Mouse (Mus musculus): ENCODE data around the gene a. TPM values are rescaled to one million over a fixed set of nuclear protein-coding genes. Genes with fewer than 3 reads are reported as not detected.

The a gene
- total and polyA plus RNA-seq, 2 experiments from 2014 or later: 0.85 TPM; not detected in 1

DNA sequence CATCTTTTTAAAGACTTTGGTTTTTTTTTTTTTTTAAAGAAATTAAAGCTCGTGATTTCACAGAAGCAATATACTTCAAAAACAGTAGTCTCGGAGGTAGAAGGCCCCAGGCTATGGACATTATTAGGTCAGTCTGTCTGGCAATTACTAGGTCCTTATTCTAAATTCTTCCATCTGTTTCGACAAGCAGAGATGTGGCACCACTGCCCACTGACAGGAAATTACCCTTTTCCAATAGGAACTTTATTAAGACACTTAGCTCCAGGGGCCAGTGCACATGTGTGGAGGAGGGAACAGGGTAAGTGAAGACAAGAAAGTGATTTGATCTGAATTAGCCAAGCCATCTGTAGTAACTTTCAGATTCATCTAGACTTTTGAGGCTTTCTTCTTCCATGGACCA, 263.5 kb downstream of the a start:
- H3K27me3 ChIP-seq (ENCODE audit: insufficient read depth, low read length): no peaks in the 10 kb centered on the region
- TF ChIP-seq CTCF (IDR thresholded peaks at IDR 0.05; ENCODE audit: low read depth): no peak
- H3K4me2 ChIP-seq (ENCODE audit: low read depth, low read length): no peak overlapping the region
- no peak overlapping the region for H3K9ac ChIP-seq (replicated peaks; ENCODE audit: low read length)
- ATAC-seq (no peak), DNase-seq (ENCODE audit: low spot score) (no peak)
- no peak overlapping the region for H3K27ac ChIP-seq
- no peaks in the 10 kb centered on the region for H3K36me3 ChIP-seq (ENCODE audit: insufficient read depth, low read length)
- no peak overlapping the region for H3K4me3 ChIP-seq (ENCODE audit: low read length)
- no peaks in the 10 kb centered on the region for H3K9me3 ChIP-seq (ENCODE audit: low read length)
- WGBS: 87% methylated on average over 3 of the region's 3 CpGs
- H3K4me1 ChIP-seq (ENCODE audit: insufficient read depth, low read length): peaks cover 5% of the 10 kb centered on the region

DNA sequence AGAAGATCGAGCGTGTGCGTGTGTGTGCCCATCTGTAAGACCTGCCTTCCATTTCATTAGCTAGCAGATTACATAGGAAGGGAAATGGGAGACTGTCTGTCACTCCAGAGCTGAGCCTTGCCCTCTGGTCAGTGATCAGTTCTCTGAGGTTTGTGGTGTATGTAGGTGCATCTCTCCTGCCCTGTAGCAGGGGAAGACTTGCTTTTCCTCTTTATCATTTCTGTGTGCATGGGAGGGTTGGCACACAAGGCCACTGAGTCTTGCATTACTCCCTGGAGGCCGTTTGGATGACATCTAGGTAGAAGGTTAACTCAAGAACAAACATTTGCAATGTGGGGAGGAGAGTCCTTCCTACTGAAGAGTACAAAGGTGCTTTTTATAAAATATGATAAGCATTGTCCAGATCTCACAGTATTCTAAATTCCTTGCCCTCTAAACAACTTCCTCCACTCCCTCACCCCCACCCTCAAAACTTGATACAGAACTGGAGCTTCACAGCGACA, 264.9 kb downstream of the a start:
- H3K36me3 ChIP-seq (ENCODE audit: insufficient read depth, low read length): peaks cover 4% of the 10 kb centered on the region; the same call in 1 of the 2 replicates
- TF ChIP-seq CTCF (IDR thresholded peaks at IDR 0.05; ENCODE audit: low read depth): no peak
- DNase-seq (ENCODE audit: low spot score) (no peak), ATAC-seq (no peak)
- no peak overlapping the region for H3K4me2 ChIP-seq (ENCODE audit: low read depth, low read length)
- no peak overlapping the region for H3K4me3 ChIP-seq (ENCODE audit: low read length)
- no peaks in the 10 kb centered on the region for H3K27me3 ChIP-seq (ENCODE audit: insufficient read depth, low read length)
- H3K27ac ChIP-seq: no peak overlapping the region
- H3K9ac ChIP-seq (replicated peaks; ENCODE audit: low read length): no peak overlapping the region
- WGBS: 78% methylated on average over 5 of the region's 5 CpGs
- no peaks in the 10 kb centered on the region for H3K4me1 ChIP-seq (ENCODE audit: insufficient read depth, low read length)
- no peaks in the 10 kb centered on the region for H3K9me3 ChIP-seq (ENCODE audit: low read length)

DNA sequence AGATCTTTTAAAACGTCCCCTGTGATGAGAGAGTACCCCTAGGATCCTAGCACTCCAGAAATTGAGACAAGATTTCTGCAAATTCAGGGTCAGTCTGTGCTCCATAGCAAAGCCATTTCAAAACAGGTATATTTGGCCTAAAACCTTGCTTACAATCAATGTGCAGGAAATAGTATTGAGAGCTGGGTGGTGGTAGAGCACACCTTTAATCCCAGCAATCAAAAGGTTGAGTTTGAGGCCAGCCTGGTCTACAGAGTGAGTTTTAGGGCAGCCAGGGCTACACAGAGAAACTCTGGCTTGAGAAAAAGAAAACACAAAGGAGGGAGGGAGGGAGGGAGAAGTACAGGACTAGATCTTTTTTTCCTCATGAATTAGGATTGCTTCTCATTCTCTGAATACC, 266.2 kb downstream of the a start:
- H3K27ac ChIP-seq: no peak overlapping the region
- ATAC-seq (no peak), DNase-seq (ENCODE audit: low spot score) (no peak)
- H3K9me3 ChIP-seq (ENCODE audit: low read length): no peaks in the 10 kb centered on the region
- H3K4me2 ChIP-seq (ENCODE audit: low read depth, low read length): no peak overlapping the region
- no peak overlapping the region for H3K4me3 ChIP-seq (ENCODE audit: low read length)
- H3K9ac ChIP-seq (replicated peaks; ENCODE audit: low read length): no peak overlapping the region
- 76% methylated on average over 1 of the region's 1 CpGs for WGBS
- H3K36me3 ChIP-seq (ENCODE audit: insufficient read depth, low read length): peaks cover 8% of the 10 kb centered on the region; the same call in 1 of the 2 replicates
- no peaks in the 10 kb centered on the region for H3K4me1 ChIP-seq (ENCODE audit: insufficient read depth, low read length)
- no peaks in the 10 kb centered on the region for H3K27me3 ChIP-seq (ENCODE audit: insufficient read depth, low read length)
- no peak for TF ChIP-seq CTCF (IDR thresholded peaks at IDR 0.05; ENCODE audit: low read depth)

DNA sequence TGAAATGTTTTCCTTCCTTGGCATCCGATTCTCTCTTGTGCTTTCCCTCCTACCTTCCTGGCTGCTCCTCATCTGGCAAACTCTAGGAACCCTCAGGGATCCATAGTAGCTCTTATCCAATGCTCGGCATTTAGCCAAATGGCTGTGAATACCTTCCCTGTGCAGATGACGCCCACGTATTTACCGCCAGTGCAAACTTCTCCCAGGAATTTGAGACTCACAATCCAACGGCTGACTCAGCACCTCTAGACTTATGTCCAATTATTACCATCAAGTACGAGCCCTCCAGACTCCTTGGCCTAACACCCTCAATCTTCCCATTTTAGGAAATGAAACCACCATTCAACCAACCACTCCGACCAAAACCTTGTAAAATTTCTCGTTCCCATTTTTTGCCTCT, 279.8 kb downstream of the a start:
- no peak for DNase-seq (ENCODE audit: low spot score)
- Histone ChIP-seq H3K36me3 (ENCODE audit: insufficient read depth, low read length) (peaks cover 9% of the 10 kb centered on the region; the same call in 1 of the 2 replicates), H3K27ac (no peak overlapping the region), H3K9ac (replicated peaks; ENCODE audit: low read length) (no peak overlapping the region), H3K4me2 (ENCODE audit: low read depth, low read length) (no peak overlapping the region), H3K27me3 (ENCODE audit: insufficient read depth, low read length) (no peaks in the 10 kb centered on the region), H3K9me3 (ENCODE audit: low read length) (no peaks in the 10 kb centered on the region), H3K4me3 (ENCODE audit: low read length) (no peak overlapping the region), H3K4me1 (ENCODE audit: insufficient read depth, low read length) (0 out of 2 replicates have a peak, but pooled peaks cover 8% of the 10 kb centered on the region)
- no peak for ATAC-seq
- no peak for TF ChIP-seq CTCF (IDR thresholded peaks at IDR 0.05; ENCODE audit: low read depth)
- WGBS: 81% methylated on average over 9 of the region's 9 CpGs

DNA sequence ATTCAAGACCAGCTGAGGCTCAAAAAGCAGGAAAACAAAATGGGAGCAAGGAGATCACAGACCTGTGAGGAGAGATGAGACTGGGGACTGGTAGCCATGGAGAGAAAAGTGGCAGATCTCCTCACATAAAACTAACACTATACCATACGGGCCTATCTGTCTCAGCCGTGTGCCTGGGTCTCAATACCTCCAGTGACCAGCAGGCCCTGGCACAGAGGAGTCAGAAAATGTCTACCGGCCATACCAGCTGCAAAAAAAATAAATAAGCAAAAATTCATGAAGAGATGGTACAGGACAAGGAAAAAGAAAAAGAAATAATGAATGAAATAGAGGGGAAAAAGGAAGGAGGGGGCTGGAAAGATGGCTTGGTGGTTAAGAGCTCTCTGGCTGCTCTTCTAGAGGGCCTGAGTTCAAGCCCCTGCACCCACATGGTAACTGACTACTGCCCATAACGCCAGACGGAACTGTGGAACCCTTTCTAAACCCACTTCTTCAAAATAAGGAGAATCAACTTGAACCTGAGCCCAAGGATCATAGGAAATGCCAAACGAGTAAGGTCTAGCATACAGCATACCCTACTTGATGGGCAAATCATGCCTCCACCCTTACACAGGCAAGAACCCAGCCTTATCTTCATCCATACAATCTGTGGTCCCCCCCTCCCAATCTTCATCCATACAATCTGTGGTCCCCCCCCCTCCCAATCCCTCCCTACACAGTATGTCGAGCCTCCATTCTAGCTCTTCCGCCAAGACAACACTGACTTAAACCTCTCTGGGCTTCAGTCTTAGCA, 281.3 kb downstream of the a start:
- Histone ChIP-seq H3K4me1 (ENCODE audit: insufficient read depth, low read length) (0 out of 2 replicates have a peak, but pooled peaks cover 8% of the 10 kb centered on the region), H3K27ac (no peak overlapping the region), H3K4me2 (ENCODE audit: low read depth, low read length) (peak overlapping the region; percentile 65; the same call in 1 of the 2 replicates), H3K36me3 (ENCODE audit: insufficient read depth, low read length) (peaks cover 9% of the 10 kb centered on the region; the same call in 1 of the 2 replicates), H3K9ac (replicated peaks; ENCODE audit: low read length) (no peak overlapping the region), H3K27me3 (ENCODE audit: insufficient read depth, low read length) (no peaks in the 10 kb centered on the region), H3K4me3 (ENCODE audit: low read length) (no peak overlapping the region), H3K9me3 (ENCODE audit: low read length) (no peaks in the 10 kb centered on the region)
- no peak for TF ChIP-seq CTCF (IDR thresholded peaks at IDR 0.05; ENCODE audit: low read depth)
- 85% methylated on average over 8 of the region's 8 CpGs for WGBS
- ATAC-seq: no peak
- DNase-seq (ENCODE audit: low spot score): no peak

DNA sequence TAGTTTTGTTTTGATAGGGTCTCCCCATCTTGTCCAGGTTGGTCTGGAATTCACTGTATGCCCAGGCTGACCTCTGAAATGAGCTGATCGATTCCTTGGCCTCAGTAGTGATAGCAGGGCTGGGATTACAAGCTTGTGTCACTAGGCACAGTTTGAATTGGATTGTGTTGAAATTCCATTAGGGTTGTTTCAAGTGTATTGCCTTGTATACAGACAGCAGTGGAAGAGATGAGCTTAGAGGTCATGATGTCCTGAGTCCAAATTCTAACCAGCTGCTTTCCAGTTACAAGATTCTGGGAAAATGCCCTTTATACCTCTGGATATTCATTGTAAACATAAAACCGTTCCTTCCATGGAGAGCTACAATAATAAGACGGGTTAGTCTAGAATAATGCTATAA, 282.1 kb downstream of the a start:
- no peak for TF ChIP-seq CTCF (IDR thresholded peaks at IDR 0.05; ENCODE audit: low read depth)
- H3K27ac ChIP-seq: peak overlapping the region; percentile 78
- no peaks in the 10 kb centered on the region for H3K27me3 ChIP-seq (ENCODE audit: insufficient read depth, low read length)
- H3K4me3 ChIP-seq (ENCODE audit: low read length): peak overlapping the region; percentile 66
- no peaks in the 10 kb centered on the region for H3K9me3 ChIP-seq (ENCODE audit: low read length)
- peaks cover 1% of the 10 kb centered on the region; the same call in 1 of the 2 replicates for H3K36me3 ChIP-seq (ENCODE audit: insufficient read depth, low read length)
- peak overlapping the region; percentile 65 for H3K4me2 ChIP-seq (ENCODE audit: low read depth, low read length)
- 17% methylated on average over 3 of the region's 3 CpGs for WGBS
- no peak for ATAC-seq
- DNase-seq (ENCODE audit: low spot score): no peak
- H3K4me1 ChIP-seq (ENCODE audit: insufficient read depth, low read length): 0 out of 2 replicates have a peak, but pooled peaks cover 8% of the 10 kb centered on the region
- peak overlapping the region; percentile 61 for H3K9ac ChIP-seq (replicated peaks; ENCODE audit: low read length)

Measured in hindbrain, postnatal 0 days (tissue).